Mouse (Mus musculus) Muller cell, postnatal 12 days (primary cell): Measurements from ENCODE around the gene Eif5b.
A peak's percentile ranks its signal among the peaks of the same experiment; 100 is the strongest.
"Not testable (repeated sequence)": the region's sequence is repeated elsewhere in the genome, so short reads cannot be mapped to it uniquely, and the experiment has no call there.

Experiments
- DNase-seq: peaks from one replicate; pipeline ENCODE4 v3.0.0-alpha.2; 2015; ENCODE audit errors: inconsistent ontology term

Gene Eif5b

GRCm38 (mm10) chr1:37997867-37998266 lies at the start of gene Eif5b, which contains the start of gene Txndc9:
TSS of gene Eif5b (plus strand) at chr1:37998010.
TSS of gene Txndc9 (minus strand) at chr1:37997893.
- peak; percentile 96 for DNase-seq

- DNase-seq, result no peak
These were observed 48.9 kb upstream of the Eif5b start for GRCm38 (mm10) chr1:37948906-37949305.

GRCm38 (mm10) chr1:37954786-37955185 lies 43.0 kb upstream of the Eif5b start:
- peak; percentile 57 for DNase-seq

GRCm38 (mm10) chr1:37955251-37955650 lies 42.6 kb upstream of the Eif5b start:
- DNase-seq, result no peak

GRCm38 (mm10) chr1:37956690-37957431 lies 40.9 kb upstream of the Eif5b start:
- peak; percentile 37 for DNase-seq

- no peak for DNase-seq
These were observed 40.2 kb upstream of the Eif5b start, which contains the start of gene Lyg1 for GRCm38 (mm10) chr1:37957659-37958058. TSS of gene Lyg1 (minus strand) at chr1:37957759.

- no peak for DNase-seq
These were observed 39.3 kb upstream of the Eif5b start for GRCm38 (mm10) chr1:37958516-37958915.

- DNase-seq, result peak; percentile 95
These were observed 38.3 kb upstream of the Eif5b start for GRCm38 (mm10) chr1:37959486-37959885.

- no peak for DNase-seq
These were observed 32.2 kb upstream of the Eif5b start for GRCm38 (mm10) chr1:37965571-37965970.

GRCm38 (mm10) chr1:37968746-37969145 lies 29.1 kb upstream of the Eif5b start:
- no peak for DNase-seq

GRCm38 (mm10) chr1:37971520-37971919 lies 26.3 kb upstream of the Eif5b start:
- DNase-seq, result peak; percentile 68

- not testable (repeated sequence) for DNase-seq
These were observed 21.1 kb upstream of the Eif5b start for GRCm38 (mm10) chr1:37976666-37977065.

GRCm38 (mm10) chr1:37977303-37977702 lies 20.5 kb upstream of the Eif5b start:
- no peak for DNase-seq

GRCm38 (mm10) chr1:37984326-37984725 lies 13.5 kb upstream of the Eif5b start:
- DNase-seq, result no peak

GRCm38 (mm10) chr1:37985764-37986323 lies 12.0 kb upstream of the Eif5b start:
- peak; percentile 11 for DNase-seq

GRCm38 (mm10) chr1:37987856-37988255 lies 10.0 kb upstream of the Eif5b start:
- DNase-seq, result no peak

- no peak for DNase-seq
These were observed 1.6 kb upstream of the Eif5b start for GRCm38 (mm10) chr1:37996226-37996625.

- peak; percentile 97 for DNase-seq
These were observed 829 bp upstream of the Eif5b start for GRCm38 (mm10) chr1:37996877-37997484.

GRCm38 (mm10) chr1:37998371-37999199 lies 775 bp downstream of the Eif5b start:
- peak; percentile 20 for DNase-seq

GRCm38 (mm10) chr1:37999552-37999951 lies 1.7 kb downstream of the Eif5b start:
- DNase-seq, result no peak

GRCm38 (mm10) chr1:38000844-38001243 lies 3.0 kb downstream of the Eif5b start:
- DNase-seq, result no peak

- DNase-seq, result no peak
These were observed 4.1 kb downstream of the Eif5b start for GRCm38 (mm10) chr1:38001956-38002355.
